Mouse (Mus musculus) kidney, postnatal 4 days (tissue): ENCODE results near the gene Mctp1.
"Not testable (repeated sequence)": the region's sequence is repeated elsewhere in the genome, so short reads cannot be mapped to it uniquely, and the experiment has no call there.

Source experiments
- DNase-seq, 2 experiments: peaks; one replicate each; pipeline ENCODE4 v3.0.0; 2021; ENCODE audit warnings: mixed read lengths in 2 of 2

Mctp1 gene

DNA sequence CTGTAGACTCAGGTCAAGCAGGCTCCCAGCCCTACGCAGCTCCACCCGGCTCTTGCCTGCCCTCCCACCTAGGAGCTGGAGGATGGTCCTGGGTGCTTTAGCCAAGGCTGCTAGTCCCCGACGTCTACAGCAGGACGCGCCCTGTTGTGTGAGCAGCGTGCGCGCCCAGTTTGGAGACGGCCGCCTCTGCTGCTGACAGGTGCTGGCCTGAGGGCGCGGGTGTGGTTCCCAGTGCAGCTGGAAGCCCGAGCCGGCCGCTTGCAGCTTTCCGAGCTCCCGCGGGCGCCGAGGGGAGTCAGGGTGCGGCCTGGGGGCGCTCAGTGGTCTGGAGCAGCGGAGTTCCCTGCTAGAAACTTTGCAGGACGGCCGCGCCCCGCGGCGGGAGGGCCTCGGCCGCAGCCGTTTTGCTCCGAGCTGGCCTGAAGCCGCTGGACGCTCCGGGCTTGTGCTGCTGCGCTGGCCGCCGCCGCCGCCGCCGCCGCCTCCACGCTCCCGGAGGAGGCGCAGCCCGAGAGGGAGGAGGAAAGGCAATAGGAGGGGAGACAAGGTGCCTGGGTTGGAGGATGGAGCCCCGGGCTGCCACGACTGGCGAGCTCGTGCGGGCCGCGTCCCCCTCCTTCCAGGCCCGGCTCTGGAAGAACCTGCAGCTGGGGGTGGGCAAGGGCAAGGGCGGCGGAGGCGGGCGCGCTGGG is at the start of gene Mctp1:
Gene Mctp1 (plus strand): TSS at position 564 of the 692 bp plus-strand sequence.
- DNase-seq = peak; percentile 70 to 79

GRCm38 (mm10) chr13:76345941-76346340 is 38.4 kb upstream of the Mctp1 start:
- not testable (repeated sequence) for DNase-seq

DNA sequence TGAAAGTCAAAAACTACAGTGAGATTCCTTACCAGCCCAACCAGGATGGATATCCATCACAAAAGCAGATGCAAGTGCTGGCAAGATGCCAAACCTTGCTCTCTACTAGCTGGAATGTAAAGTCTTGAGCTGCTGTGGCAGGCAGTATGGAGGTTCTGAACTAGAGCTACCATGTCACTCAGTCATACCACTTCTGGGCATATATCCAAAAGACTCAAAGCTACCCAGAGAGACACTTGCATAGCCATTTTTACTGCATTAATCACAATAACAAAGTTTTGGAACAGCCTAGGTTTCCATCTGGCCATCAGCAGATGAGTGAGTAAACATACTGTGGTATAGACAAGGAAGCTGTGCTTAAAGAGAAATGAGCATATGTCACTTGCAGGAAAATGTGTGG is 25.6 kb upstream of the Mctp1 start:
- DNase-seq = peak; percentile 1 to 7

- peak; percentile 64 to 73 for DNase-seq
Observed at GRCm38 (mm10) chr13:76384664-76385435, 515 bp downstream of the Mctp1 start.

GRCm38 (mm10) chr13:76388615-76389014 is 4.3 kb downstream of the Mctp1 start:
- no peak for DNase-seq

GRCm38 (mm10) chr13:76391920-76392319 is 7.6 kb downstream of the Mctp1 start:
- no peak for DNase-seq

- DNase-seq = no peak
Observed at GRCm38 (mm10) chr13:76393106-76393505, 8.8 kb downstream of the Mctp1 start.

DNA sequence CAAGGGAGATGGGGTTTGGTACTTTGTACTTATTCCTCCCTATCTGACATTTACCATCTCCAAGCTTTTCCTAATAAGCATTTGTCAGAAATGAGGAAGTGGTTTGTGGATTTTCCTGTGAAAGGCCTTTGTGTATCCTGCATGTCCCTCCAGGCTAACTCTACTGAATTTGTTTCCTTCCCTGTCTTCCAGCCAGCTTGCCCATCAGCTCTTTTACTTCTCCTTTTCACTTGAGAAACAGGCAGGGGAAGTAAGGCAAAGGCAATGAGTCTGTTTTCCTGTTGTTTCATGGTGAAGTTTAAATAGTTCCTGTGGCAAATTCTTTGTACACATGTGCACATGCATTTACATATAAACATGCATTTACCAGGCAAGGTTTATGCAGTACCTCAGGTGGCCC is 11.6 kb downstream of the Mctp1 start:
- DNase-seq = no peak

DNA sequence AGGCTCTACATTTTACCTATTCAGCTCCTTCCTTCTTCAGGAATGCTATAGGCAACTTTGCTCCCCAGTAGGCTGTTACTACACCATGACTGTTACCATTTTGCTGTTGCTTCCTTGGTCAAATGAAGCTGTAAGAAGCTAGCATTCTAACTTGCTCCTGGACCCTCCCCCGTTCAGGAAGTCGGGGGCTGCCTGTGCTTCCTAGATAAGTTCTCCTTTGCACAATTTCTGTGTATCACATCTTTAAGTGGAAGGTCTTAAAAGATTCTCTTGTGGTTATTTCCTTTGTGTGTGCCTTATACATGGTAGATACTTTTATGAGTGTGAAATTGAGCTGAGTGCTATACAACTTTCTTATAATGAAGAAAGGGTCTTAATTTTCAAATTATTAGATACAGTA is 25.0 kb downstream of the Mctp1 start:
- no peak for DNase-seq

GRCm38 (mm10) chr13:76410665-76411064 is 26.3 kb downstream of the Mctp1 start:
- no peak for DNase-seq

- no peak for DNase-seq
Observed at GRCm38 (mm10) chr13:76415346-76415745, 31.0 kb downstream of the Mctp1 start.

- no peak for DNase-seq
Observed at GRCm38 (mm10) chr13:76420111-76420510, 35.8 kb downstream of the Mctp1 start.

GRCm38 (mm10) chr13:76421075-76421474 is 36.7 kb downstream of the Mctp1 start:
- DNase-seq = no peak

- no peak for DNase-seq
Observed at GRCm38 (mm10) chr13:76422124-76422523, 37.8 kb downstream of the Mctp1 start.

GRCm38 (mm10) chr13:76429456-76429855 is 45.1 kb downstream of the Mctp1 start:
- no peak for DNase-seq

- no peak for DNase-seq
Observed at GRCm38 (mm10) chr13:76429927-76430326, 45.6 kb downstream of the Mctp1 start.

GRCm38 (mm10) chr13:76431946-76432345 is 47.6 kb downstream of the Mctp1 start:
- no peak for DNase-seq

DNA sequence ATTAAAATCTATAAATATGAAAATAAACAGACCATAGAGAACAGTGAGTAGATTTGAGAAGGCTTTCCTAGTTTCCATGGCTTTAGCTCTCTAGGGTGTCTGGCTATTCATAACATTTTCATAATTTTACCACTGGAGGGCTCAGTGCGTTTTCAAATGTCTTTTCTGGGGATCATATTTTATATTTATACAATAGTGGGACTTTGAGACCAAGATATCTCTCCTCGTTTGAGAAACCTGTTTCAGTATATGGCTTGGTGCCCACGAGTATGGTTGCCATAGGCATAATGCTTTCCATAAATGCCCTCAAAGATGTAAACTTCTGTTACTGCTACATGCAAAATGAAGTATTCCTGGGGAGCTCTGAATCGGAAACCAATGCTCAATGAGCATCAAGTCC is 49.1 kb downstream of the Mctp1 start:
- DNase-seq = no peak

DNA sequence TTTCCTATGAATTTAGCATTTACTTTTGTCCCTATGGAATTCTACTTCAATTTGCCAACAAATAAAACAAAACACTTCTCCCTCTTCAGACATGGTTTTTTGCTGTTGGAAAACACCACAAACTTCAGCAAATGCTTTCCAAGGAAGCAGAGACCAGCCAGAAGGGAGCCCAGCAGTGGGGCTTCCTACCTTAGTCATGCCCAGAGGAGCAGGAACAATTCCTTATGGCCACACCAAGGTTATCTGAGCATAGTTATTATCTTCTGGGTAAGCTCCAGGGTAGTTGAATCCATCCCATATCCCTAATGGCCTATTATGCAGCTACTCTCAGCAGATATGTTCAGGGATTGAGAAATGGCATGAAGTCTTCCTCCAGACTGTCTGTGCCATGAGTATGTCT is 52.1 kb downstream of the Mctp1 start:
- DNase-seq = no peak

DNA sequence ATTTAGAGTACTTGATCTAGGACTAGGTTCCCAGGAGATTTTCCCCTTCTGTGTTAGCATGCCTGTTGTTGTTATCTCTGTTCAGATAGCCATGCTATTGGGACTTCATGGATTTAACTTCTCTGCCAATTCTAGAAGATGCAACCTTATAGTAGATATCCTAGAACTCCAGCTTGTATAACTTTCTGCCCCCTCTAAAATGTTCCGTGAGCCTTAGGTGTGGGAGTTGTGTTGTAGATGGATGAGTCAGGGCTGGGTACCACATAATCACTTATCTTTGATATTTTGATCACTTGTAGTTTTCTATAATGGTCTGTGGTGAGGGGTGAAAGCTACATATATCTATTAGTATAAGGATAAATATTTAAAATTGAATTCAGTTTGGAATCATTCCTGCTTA is 54.4 kb downstream of the Mctp1 start:
- DNase-seq = no peak

- no peak for DNase-seq
Observed at GRCm38 (mm10) chr13:76446059-76446458, 61.7 kb downstream of the Mctp1 start.

DNA sequence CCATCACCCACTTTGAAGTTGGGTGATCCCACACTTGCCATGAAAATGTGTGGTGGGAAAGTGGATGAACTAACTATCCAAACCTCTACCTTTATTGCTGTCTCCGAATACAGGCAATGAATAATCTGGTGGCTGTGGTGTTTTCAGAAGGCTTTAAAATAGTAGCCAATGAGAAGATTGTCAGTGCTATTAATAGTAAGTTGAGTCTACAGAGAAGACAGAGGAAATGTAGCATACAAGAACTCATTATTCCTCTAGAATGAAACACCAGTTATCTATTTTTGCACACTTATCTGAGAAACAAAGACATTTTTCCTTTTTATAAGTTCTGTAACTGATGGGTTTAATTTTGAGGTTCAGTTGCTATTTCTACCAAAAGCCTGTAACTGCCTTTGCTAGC is 63.2 kb downstream of the Mctp1 start:
- no peak for DNase-seq

GRCm38 (mm10) chr13:76451526-76451925 is 67.2 kb downstream of the Mctp1 start:
- not testable (repeated sequence) for DNase-seq

- no peak for DNase-seq
Observed at GRCm38 (mm10) chr13:76481601-76482000, 97.3 kb downstream of the Mctp1 start.
